Mouse (Mus musculus) thymus, postnatal 36 days (tissue): ENCODE results near the gene Bysl.
"Not testable (repeated sequence)": the region's sequence is repeated elsewhere in the genome, so short reads cannot be mapped to it uniquely, and the experiment has no call there.

ENCODE experiments used
- DNase-seq, 2 experiments: peaks; one replicate each; pipeline ENCODE4 v3.0.0; 2022; ENCODE audit warnings: mixed read lengths in 2 of 2

The Bysl gene

DNA sequence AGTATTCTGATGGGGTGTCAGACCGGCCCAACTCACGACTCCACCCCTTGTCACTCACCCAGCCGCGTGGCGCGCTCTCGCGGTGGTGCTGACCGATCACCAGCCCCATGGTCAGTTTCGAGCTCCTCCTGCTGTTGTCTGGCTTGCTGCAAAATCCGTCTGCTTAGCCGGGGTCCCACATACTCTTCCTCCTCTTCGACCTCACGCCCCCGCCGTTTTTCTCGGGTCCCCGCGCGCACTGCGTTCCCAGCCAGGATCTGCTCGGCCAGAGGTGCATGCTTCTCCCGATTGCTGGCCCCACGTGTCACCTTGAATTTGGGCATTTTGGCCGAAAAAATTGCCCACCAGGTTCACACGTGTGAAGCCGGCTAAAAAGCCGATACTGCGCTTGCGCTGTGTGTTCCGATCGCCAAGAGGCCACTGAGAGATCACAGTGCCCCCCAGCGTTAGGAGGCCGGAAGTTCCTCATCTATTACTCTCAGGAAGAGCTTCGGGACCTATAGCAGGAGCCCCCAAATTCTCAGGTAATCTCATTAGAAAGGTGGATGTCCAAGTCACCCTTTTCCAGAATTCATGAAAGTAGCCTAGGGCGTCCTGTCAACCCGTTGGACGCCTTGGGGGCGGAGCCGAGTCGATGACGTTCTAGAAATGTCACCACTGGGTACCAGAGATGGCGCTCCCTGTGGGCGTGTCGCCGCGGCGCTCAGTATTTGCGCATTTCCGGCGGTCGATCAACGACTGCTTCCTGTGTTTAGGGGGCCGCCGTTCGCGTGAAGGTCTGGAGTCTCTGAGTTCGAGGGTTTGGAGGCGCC, at the start of gene Bysl, which contains the start of the genes Med20 and Gm20517:
Bysl (minus strand) TSS at position 644 of the 812 bp plus-strand sequence.
Med20 (plus strand) TSS at position 734 of the 812 bp plus-strand sequence.
Gm20517 (plus strand) TSS at position 741 of the 812 bp plus-strand sequence.
- peak; percentile 95 for DNase-seq

DNA sequence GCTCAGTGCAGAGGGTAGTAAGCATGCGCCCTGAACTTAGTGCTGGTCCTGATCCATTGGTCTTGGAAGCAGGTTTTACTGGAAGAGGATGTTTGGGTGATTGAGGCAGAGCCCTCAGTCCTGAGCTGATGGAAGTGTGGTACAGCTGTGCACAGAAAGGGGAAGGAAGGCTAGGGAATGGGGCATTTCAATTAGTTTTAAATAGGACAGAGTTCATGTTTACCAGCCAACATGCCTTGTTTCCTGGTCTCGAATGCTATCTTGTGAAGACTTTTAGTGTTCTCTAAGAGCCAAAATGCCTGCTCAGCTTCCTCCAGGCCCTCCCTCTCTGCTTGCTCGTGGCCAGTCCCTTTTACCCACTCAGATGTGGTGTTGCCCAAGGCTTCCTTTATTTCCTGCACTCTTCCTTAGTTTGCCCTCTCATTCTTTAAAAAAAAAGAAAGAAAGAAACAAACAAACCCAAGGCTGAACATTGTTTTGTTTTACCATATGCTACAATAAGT, 47.5 kb upstream of the Bysl start:
- DNase-seq: no peak

DNA sequence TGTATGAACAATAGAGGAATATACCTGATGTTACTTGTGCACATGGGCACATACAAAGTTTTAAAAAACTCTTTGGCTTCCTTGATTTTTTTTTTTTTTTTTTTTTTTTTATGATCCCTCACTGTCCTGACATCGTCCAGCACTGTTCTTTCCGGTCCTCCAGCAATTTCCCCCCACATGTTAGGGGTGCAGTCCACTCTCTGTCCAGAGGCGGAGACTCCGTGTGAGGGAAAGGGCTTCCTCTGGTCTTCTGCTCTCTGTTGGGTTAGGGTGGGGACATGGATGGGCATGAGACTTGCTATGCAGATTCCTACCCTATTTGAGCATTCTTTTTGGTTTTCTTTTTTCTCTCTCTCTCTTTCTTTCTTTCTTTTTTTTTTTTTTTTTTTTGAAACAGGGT, 46.6 kb upstream of the Bysl start:
- DNase-seq: no peak

DNA sequence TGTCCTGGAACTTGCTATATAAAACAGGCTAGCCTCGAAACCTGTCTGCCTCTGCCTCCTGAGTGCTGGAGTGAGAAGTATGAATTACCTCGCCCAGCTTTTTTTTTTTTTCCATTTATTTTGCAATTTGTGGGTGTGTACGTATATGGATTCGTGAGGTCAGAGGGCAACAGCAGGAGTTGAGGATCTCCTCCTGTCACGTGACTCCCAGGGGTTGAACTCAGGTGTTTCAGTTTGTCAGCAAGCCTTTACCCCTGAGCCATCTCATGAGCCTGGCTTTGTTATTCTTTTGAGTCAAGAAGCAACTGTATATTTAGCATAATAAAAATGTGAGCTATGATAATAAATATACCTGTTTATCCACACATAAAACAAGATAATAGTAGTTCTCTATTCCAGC, 44.4 kb upstream of the Bysl start:
- DNase-seq: no peak

DNA sequence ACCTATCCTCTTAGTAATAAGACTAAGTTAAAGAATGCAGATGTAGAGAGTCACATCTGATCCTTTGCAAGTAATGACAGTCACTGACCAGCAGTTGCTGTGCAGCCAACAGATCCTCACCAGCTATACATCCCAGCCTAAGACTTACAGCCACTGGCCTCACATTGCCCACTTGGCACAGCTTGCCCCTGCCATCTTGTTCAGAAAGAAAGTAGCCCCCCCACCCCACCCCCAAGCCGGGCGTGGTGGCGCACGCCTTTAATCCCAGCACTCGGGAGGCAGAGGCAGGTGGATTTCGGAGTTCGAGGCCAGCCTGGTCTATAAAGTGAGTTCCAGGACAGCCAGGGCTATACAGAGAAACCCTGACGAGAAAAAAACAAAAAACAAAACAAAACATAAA, 43.1 kb upstream of the Bysl start:
- not testable (repeated sequence) for DNase-seq

DNA sequence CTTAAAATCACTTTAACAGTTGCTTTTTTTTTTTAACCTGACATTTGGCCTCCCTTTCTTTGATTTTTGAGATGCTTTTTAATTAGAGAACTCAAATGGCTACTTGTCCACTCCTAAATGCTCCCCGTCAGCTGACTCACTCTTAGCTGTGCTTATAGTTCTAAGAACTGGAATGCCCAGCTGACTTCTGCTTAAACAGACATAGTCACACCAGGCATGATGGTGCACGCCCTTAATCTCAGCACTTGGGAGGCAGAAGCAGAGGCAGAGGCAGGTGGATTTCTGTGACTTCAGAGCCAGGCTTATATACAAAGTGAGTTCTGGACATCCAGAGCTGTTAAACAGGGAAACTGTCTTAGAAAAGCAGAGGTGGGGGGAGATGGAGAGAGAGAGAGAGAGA, 40.7 kb upstream of the Bysl start:
- DNase-seq: no peak

DNA sequence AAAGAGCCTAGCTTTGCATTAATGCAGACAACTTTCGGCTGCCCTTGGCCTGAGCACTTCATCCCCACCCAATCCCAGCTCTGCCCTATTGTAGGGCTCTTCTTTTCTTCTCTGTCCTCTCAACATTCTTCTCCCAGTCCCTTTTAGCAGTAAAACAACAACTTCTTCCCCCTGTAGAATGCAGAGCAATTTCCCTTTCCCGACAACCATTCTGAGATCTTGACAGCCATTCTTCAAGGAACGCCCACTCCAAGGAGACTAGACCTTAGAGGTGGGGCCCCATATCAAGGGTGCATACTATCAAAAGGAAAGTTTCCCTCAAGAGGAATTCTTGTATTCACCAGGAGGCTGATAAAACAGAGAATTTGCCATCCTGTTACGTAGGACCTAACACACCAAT, 37.7 kb upstream of the Bysl start:
- DNase-seq: no peak

DNA sequence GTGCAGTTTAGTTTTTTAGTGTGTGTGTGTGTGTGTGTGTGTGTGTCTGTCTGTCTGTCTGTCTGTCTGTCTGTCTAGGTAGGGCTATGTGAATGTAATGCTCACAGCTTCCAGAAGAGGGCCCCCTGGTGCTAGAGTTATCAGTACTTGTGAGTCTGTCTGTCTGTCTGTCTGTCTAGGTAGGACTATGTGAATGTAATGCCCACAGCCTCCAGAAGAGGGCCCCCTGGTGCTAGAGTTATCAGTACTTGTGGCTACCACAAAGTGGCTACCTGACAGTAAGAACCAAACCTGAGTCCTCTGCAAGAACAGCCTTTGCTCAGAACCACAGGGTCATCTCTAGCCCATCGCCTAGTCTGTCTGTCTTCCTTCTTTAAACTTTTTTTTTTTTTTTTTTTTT, 35.4 kb upstream of the Bysl start:
- DNase-seq: peak; percentile 56 to 59

DNA sequence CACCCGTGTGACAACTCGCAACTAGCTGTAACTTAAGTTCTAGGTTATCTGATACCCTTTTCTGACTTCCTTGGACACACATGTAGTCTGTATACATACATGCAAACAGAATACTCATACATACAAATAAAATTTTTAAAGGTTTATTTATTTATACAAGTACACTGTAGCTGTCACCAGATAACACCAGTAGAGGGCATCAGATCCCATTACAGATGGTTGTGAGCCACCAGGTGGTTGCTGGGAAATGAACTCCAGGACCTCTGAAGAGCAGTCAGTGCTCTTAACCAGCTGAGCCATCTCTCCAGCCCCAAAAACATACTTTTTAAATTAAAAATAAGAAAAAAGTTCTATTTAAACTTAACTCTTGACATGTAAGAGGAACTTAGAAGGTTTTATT, 31.7 kb upstream of the Bysl start:
- DNase-seq: no peak

DNA sequence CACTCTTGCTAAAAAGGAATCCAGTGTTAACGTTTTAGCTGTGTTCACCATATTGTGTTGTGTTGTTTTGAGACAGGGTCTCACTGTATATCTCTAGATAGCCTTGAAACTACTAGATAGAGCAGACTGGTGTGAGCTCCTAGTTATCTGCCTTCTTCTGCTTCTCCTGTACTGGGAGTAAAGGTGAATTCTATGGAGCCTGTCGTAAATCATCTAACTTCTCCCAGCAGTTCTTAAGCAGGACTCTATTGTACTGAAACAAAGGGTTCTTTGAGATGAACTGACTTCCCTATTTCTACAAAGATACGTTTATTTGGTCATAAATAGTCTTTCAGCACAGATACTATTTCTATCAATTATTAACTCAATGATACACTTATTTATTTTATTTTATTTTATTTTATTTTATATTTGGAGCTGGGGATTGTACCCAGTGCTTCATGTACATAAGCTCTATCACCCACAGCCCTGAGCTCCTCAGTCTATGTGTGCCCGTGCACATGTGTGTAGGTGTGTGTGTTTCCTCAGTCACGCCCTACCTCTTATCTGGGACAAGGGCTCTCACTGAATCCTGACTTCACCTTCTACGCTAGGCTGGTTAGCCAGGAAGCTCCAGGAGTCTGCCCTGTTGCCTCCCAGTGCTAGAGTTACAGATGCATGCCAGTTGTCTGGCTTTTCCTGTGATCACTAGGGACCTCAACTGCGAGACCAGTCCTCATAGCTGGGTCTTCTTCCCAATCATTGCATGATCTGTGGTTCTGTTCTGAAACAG, 22.9 kb upstream of the Bysl start:
- no peak for DNase-seq

DNA sequence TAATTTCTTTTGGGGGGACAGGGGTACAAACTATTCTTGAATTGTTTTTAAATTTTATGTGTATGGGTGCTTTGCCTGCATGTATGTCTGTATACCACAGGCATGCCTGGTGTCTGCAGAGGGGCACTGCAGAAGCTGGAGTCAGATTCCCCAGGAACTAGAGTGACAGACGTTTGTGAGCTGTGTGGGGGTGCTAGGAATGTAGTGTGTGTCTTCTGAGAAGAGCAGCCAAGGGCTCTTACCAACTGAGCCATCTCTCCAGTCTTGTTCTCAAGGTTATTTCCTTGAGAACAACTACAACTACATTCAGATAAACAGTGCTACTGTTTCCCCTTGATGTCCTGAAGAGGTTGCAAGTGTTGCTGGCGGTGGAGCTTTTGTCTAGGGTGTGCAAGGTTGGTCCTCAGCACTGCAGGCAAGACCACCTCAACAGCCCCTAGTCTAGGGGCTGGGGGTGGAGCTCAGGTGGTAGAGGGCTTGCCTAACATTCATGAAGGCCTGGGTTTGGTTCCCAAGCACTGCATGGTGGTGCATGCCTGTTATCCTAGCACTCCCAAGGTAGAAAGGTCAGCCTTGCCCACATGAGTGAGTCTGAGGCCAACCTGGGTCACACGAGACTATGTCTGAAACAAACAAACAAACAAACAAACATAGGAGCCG, 21.0 kb upstream of the Bysl start:
- DNase-seq: no peak

DNA sequence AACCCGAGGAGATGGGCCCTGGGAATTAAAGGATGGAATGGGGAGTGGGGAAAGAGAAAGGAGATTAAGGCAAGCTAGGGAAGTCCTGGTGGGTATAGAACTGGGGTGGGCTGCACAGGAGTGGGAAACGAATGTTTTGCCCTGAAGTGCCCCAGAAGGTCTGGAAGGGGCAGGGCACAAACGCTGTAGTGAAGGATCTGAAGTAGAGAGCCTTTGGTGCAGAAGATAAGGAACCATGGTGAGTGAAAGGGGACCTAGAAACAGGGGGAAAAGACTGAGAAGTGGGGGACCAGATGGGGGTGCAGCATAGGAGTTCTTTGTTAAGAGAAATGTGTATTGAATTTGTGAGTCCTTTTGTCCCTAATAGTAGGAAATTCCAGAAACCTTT, 19.4 kb upstream of the Bysl start, which contains the start of gene Usp49:
Usp49 (plus strand) TSS at position 13 of the 388 bp plus-strand sequence.
- DNase-seq: no peak

DNA sequence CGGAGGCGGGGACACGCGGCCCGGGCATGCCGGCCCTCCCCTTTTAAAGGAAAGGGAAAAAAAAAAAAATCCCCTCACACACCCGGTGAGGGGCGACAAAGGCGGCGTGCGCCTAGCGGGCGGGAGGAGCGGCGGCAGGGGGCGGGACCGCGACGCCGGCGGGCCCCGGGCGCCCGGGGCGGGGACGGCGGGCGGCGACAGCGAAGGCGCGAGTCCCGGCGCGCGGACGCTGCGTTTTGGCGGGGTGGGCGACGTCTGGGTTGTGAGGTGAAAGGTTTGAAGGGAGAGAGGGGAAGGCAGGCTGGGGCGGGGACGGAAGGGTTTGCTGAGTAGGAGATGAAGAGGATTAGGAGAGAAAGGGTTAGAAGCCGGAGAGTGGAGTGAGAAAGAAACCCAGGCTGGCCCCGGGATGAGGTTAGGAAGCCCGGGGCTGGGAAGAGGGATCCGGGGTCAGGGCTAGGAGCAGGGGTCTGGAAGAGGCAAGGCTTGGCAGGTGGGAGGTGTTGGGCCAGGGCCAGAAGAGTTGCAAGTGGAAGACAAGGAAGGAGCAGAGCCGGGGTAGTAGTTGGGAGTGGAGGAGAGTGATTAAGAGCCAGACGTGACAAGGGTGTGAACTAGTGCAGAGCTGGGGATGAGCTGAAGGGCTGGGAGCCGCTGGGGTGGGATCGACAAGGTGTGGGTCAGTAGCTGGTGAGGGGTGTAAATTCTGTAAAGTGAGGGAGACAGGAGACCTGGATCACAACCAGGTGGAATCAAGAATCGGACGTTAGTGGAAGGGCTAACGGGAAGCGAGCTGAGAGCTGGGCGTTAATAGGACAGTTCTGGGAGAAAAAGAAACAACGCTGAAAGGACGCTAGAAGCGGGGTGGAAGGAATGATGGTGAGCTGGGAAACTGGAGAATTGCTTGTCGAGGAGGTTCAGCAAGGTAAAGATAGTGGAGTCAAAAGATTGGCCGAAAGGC, 18.7 kb upstream of the Bysl start:
- DNase-seq: no peak

DNA sequence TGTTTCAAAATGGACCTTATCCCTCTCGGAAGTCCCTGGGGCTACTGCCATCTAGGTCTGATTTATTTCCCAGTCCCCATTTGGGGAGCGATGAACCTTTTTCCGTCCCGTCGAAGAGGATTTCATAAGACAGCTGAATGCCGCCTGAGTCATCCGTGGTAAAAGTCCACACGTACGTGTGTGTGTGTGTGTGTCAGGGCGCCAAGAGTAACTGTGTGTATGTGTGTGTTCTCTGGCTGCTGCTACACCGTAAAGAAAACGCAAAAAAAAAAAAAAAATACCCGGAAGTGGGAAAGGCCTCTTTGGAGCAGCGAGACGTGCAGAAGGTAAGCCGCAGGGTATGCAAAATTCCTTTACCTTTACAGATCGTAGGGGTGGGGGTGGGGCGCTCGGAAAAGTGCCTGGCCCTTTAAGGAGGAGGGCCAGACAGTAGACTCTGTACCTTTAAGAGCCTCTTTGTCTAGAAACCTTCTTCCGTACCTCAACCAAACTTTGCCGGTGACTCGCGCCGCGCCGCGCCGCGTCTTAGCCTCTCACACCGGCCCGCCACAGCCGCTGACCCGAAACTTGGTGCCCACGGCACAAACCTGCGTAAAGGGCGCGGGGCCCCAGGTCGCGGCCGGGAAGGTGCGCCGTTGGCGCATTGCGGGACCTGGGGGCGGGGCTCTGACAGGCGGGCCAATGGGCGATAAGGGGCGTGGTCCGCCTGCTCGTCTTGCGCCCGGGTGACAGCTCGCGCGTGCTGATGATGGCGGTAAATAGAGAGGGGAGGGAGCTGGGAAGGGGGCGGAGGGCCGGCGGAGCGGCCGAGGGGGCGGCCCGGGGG, 17.8 kb upstream of the Bysl start:
- DNase-seq: peak; percentile 95 to 96

DNA sequence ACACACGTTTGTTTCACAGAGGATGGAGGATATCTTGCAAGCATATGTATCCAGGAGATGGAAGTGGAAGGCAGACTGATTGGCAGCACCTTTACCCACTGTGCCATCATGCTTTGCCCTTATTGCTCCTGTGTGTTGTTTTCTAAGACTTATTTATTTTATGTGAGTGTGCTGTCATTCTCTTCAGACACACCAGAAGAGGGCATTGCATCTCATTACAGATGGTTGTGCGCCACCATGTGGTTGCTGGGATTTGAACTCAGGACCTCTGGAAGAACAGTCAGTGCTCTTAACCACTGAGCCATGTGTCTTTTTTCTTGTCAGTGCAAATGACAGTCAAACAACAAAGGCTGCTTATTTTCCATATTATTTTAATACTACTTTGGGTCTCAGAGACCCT, 16.5 kb upstream of the Bysl start:
- DNase-seq: no peak

DNA sequence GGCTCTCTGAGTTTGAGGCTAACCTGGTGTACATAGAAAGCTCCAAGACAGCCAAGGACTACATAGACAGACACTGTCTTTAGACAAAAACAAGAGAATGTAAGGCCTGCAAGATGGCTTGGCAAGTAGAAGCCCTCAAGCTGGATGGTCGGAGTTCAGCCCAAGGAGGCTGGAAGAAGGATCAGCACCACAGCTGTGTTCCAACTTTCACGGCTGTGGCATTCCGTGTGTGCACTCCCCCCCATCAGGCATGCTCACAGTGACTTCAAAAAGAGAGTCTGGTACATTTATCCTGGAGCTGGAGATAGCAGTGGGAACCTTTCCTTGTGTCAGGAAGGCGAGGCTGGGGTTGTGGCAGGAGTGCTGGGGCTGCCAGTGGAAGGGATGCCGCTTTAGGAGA, 14.7 kb upstream of the Bysl start:
- no peak for DNase-seq

DNA sequence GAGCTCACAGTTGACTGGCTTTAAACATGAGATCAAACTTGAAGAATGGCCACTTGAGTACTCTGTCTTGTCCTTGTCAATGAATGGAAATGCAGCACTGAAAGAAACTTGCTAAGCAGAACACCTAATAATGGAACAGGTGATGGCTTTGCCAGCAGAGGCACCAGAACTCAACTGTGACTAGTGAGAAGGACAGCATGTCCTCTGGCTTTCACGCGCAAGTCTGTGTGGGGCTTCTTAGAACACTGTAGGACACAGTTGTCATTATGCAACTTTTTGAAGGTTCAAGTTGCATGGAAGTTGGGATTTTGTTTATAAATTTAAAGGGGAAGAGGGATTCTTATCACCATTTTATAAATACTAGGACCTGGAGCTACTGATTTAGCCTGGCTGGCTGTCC, 13.8 kb upstream of the Bysl start:
- DNase-seq: no peak

DNA sequence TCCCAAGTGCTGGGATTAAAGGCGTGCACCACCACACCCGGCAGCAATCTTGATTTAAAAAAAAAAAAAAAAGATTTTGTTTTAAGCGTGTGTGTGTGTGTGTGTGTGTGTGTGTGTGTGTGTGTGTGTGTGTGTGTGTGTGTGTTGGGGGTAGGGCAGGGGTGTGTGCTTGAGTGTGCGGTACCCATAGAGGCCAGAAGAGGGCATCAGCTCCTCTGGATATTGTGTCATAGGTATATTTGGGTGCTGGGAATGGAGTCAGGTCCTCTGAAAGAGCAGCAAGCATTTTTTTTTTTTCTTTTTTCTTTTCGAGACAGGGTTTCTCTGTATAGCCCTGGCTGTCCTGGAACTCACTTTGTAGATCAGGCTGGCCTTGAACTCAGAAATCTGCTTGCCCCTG, 13.3 kb upstream of the Bysl start:
- not testable (repeated sequence) for DNase-seq

DNA sequence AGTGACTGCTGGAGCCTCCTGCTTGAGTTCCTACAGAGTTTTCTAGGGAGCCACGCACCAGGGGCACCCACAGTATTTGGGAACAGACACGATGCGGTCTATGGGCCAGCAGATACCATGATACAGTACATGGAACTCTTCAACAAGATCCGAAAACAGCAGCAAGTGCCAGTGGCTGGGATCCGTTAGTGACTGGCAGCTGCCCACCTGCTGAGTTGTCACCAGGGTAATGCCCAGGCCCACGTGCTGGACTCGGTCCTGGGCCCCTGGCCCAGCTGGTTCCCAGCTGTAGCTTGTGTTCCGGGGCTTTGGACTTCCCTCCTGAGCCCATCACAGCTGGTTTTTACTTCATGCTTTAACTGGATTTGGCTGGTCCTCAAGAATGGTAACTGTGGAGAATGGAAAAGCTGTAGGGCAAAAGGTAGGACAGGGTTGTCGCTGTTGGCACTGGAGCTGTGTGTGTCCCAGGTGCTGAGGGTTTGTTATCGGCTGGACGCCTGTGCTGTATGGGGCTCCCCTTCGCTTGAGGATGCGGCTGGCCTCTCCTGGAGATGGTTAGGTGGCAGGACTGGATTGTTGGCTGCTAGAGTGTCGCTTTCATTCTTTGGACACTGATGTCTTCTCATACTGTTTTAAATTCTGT, 11.7 kb upstream of the Bysl start:
- DNase-seq: no peak

DNA sequence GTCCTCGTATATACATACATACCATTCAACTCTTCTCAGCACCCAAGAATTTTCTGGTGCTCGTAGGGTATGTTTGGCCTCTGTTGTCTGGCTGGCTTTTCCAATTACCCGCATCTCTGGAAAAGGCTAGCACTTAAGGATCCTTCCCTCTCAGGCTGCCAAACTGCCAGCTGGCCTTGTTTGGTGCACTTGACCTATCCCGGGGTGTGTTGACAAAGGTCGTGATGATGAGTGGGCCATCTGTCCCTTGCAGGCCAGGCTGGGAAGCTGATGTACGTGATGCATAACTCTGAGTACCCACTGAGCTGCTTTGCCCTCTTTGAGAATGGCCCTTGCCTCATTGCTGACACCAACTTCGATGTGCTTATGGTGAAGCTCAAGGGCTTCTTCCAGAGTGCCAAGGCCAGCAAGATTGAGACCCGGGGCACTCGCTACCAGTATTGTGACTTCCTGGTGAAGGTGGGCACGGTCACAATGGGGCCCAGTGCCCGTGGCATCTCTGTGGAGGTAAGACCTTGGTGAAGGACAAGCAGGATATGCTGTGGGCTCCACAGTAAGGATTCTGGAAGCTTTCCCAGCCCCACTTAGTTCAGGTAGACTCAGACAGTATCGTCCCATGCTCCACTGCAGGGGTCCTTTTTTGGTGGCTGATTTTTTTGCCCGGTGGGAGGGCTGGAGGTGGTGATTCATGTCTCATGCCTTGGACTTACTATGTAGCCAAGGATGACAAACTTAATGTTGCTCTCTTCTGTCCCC, 7.4 kb upstream of the Bysl start:
- DNase-seq: no peak
